Mouse (Mus musculus) limb, embryonic 12.5 days (tissue): ENCODE data around the gene Gm47959. TPM values are rescaled to one million over a fixed set of nuclear protein-coding genes. Genes with fewer than 3 reads are reported as not detected.
A peak's percentile ranks its signal among the peaks of the same experiment; 100 is the strongest.
"Not testable (repeated sequence)": the region's sequence is repeated elsewhere in the genome, so short reads cannot be mapped to it uniquely, and the experiment has no call there.

ENCODE experiments used
- ATAC-seq: fragments of 200-750 bp; cut with Nextera tagmentation; 2 replicates; pipeline ENCODE4 v1.8.0; 2017; ENCODE audit warnings: low read depth, moderate TSS enrichment; ENCODE audit not compliant: insufficient number of reproducible peaks, insufficient read depth, low FRiP score, low TSS enrichment
- H3K27ac ChIP-seq: fragments of 300-500 bp; sonication (generic); 2 replicates; pipeline ENCODE4 v1.5.1; 2016; ENCODE audit warnings: mild to moderate bottlenecking, moderate library complexity
- H3K27me3 ChIP-seq: fragments of 300-500 bp; sonication (generic); 2 replicates; pipeline ENCODE4 v1.6.1; 2016; ENCODE audit warnings: mild to moderate bottlenecking, moderate library complexity
- H3K36me3 ChIP-seq: fragments of 300-500 bp; sonication (generic); 2 replicates; pipeline ENCODE4 v1.6.1; 2016; ENCODE audit warnings: mild to moderate bottlenecking, moderate library complexity
- H3K4me1 ChIP-seq: fragments of 300-500 bp; sonication (generic); replicated peaks from 2 replicates; pipeline ENCODE4 v1.6.1; 2016
- H3K4me2 ChIP-seq: fragments of 300-500 bp; sonication (generic); 2 replicates; pipeline ENCODE4 v1.6.1; 2016; ENCODE audit warnings: mild to moderate bottlenecking, moderate library complexity
- H3K4me3 ChIP-seq: fragments of 300-500 bp; sonication (generic); replicated peaks from 2 replicates; pipeline ENCODE4 v1.5.1; 2016; ENCODE audit warnings: mild to moderate bottlenecking
- H3K9ac ChIP-seq: fragments of 300-500 bp; sonication (generic); replicated peaks from 2 replicates; pipeline ENCODE4 v1.6.1; 2016; ENCODE audit warnings: mild to moderate bottlenecking, moderate library complexity
- H3K9me3 ChIP-seq: fragments of 300-500 bp; sonication (generic); 2 replicates; pipeline ENCODE4 v1.6.1; 2016; ENCODE audit warnings: mild to moderate bottlenecking, moderate library complexity
- WGBS: fragments of 180-500 bp; shearing (Covaris S2); methylation state at CpG from one replicate; pipeline ENCODE4 v1.1.7; 2016; 5-methylcytosine and 5-hydroxymethylcytosine counted together
- polyA plus RNA-seq: library from polyadenylated mRNA; unstranded; fragments of >200 nt; fragmentation: Nextera tagmentation; extraction: Ambion mirVana; gene quantifications from 2 replicates; pipeline ENCODE4 v1.2.1, GENCODE M21; 2016

Gene Gm47959
- not detected in 2 replicates for polyA plus RNA-seq

- not testable (repeated sequence) for H3K4me1 ChIP-seq, H3K9ac ChIP-seq, ATAC-seq, H3K27ac ChIP-seq, H3K27me3 ChIP-seq, H3K4me2 ChIP-seq, H3K36me3 ChIP-seq, H3K4me3 ChIP-seq, H3K9me3 ChIP-seq
- 94% methylated on average over 9 of the region's 9 CpGs for WGBS
These were observed at the start of gene Gm47959 for GRCm38 (mm10) chr1:83000306-83000705. Gm47959 (plus strand) TSS chr1:83000548.

- H3K4me2 ChIP-seq, H3K36me3 ChIP-seq, H3K4me1 ChIP-seq, H3K9me3 ChIP-seq, ATAC-seq, H3K27ac ChIP-seq, H3K9ac ChIP-seq, H3K4me3 ChIP-seq, H3K27me3 ChIP-seq: not testable (repeated sequence)
These were observed 44.4 kb upstream of the Gm47959 start, which contains the start of gene Gm7544 for GRCm38 (mm10) chr1:82955913-82956312. Gm7544 (minus strand) TSS chr1:82956013.

GRCm38 (mm10) chr1:82959870-82960385 is 40.4 kb upstream of the Gm47959 start, which contains the start of gene Gm47955:
Gm47955 (plus strand) TSS chr1:82960286.
- Histone ChIP-seq H3K4me3 (no peak within 1 kb of the TSS), H3K9ac (no peak within 1 kb of the TSS), H3K27me3 (no peaks in the 10 kb centered on the region), H3K27ac (no peak within 1 kb of the TSS), H3K9me3 (0 out of 2 replicates have a peak, but pooled peaks cover 2% of the 10 kb centered on the region), H3K4me2 (no peak within 1 kb of the TSS), H3K36me3 (no peaks in the 10 kb centered on the region), H3K4me1 (no peaks in the 10 kb centered on the region)
- 90% methylated on average over 11 of the region's 11 CpGs for WGBS
- no peak; the same call in 1 of the 2 replicates for ATAC-seq

GRCm38 (mm10) chr1:82966413-82966812 is 33.9 kb upstream of the Gm47959 start:
- Histone ChIP-seq H3K9ac (no peak overlapping the region), H3K4me1 (no peaks in the 10 kb centered on the region), H3K27me3 (no peaks in the 10 kb centered on the region), H3K9me3 (no peaks in the 10 kb centered on the region), H3K4me2 (no peak overlapping the region), H3K36me3 (no peaks in the 10 kb centered on the region), H3K27ac (no peak overlapping the region), H3K4me3 (no peak overlapping the region)
- ATAC-seq, result no peak
- 70% methylated on average over 3 of the region's 3 CpGs for WGBS

- Histone ChIP-seq H3K4me3 (no peak overlapping the region), H3K27ac (no peak overlapping the region), H3K36me3 (no peaks in the 10 kb centered on the region), H3K4me1 (no peaks in the 10 kb centered on the region), H3K9ac (no peak overlapping the region), H3K9me3 (no peaks in the 10 kb centered on the region), H3K27me3 (no peaks in the 10 kb centered on the region), H3K4me2 (no peak overlapping the region)
- 65% methylated on average over 4 of the region's 4 CpGs for WGBS
- no peak for ATAC-seq
These were observed 28.3 kb upstream of the Gm47959 start for GRCm38 (mm10) chr1:82972046-82972445.

GRCm38 (mm10) chr1:82973244-82973643 is 27.1 kb upstream of the Gm47959 start:
- Histone ChIP-seq H3K27me3 (no peaks in the 10 kb centered on the region), H3K9me3 (no peaks in the 10 kb centered on the region), H3K4me1 (no peaks in the 10 kb centered on the region), H3K4me3 (no peak overlapping the region), H3K4me2 (no peak overlapping the region), H3K36me3 (no peaks in the 10 kb centered on the region), H3K9ac (no peak overlapping the region), H3K27ac (no peak overlapping the region)
- 79% methylated on average over 1 of the region's 1 CpGs for WGBS
- no peak for ATAC-seq

- H3K27ac ChIP-seq, result no peak overlapping the region
- ATAC-seq, result no peak
- no peak overlapping the region for H3K4me3 ChIP-seq
- WGBS, result 69% methylated on average over 6 of the region's 6 CpGs
- H3K9ac ChIP-seq, result no peak overlapping the region
- H3K9me3 ChIP-seq, result no peaks in the 10 kb centered on the region
- no peak overlapping the region for H3K4me2 ChIP-seq
- H3K36me3 ChIP-seq, result no peaks in the 10 kb centered on the region
- H3K4me1 ChIP-seq, result no peaks in the 10 kb centered on the region
- no peaks in the 10 kb centered on the region for H3K27me3 ChIP-seq
These were observed 26.4 kb upstream of the Gm47959 start for GRCm38 (mm10) chr1:82973901-82974300.

GRCm38 (mm10) chr1:82974342-82974741 is 26.0 kb upstream of the Gm47959 start:
- Histone ChIP-seq H3K9ac (no peak overlapping the region), H3K4me1 (no peaks in the 10 kb centered on the region), H3K4me3 (no peak overlapping the region), H3K27ac (no peak overlapping the region), H3K36me3 (no peaks in the 10 kb centered on the region), H3K4me2 (no peak overlapping the region), H3K9me3 (no peaks in the 10 kb centered on the region), H3K27me3 (no peaks in the 10 kb centered on the region)
- 94% methylated on average over 9 of the region's 9 CpGs for WGBS
- no peak for ATAC-seq

GRCm38 (mm10) chr1:82975750-82976149 is 24.6 kb upstream of the Gm47959 start:
- Histone ChIP-seq H3K36me3 (no peaks in the 10 kb centered on the region), H3K9me3 (no peaks in the 10 kb centered on the region), H3K27ac (no peak overlapping the region), H3K4me1 (no peaks in the 10 kb centered on the region), H3K4me3 (no peak overlapping the region), H3K9ac (no peak overlapping the region), H3K27me3 (no peaks in the 10 kb centered on the region), H3K4me2 (no peak overlapping the region)
- 81% methylated on average over 5 of the region's 5 CpGs for WGBS
- ATAC-seq, result no peak

GRCm38 (mm10) chr1:82977840-82978239 is 22.5 kb upstream of the Gm47959 start:
- Histone ChIP-seq H3K36me3 (no peaks in the 10 kb centered on the region), H3K4me2 (no peak overlapping the region), H3K9ac (no peak overlapping the region), H3K9me3 (no peaks in the 10 kb centered on the region), H3K4me3 (no peak overlapping the region), H3K4me1 (no peaks in the 10 kb centered on the region), H3K27me3 (no peaks in the 10 kb centered on the region), H3K27ac (no peak overlapping the region)
- ATAC-seq, result no peak

- no peaks in the 10 kb centered on the region for H3K36me3 ChIP-seq
- peaks cover 6% of the 10 kb centered on the region for H3K9me3 ChIP-seq
- H3K27me3 ChIP-seq, result no peaks in the 10 kb centered on the region
- no peak overlapping the region for H3K9ac ChIP-seq
- 92% methylated on average over 6 of the region's 6 CpGs for WGBS
- no peak overlapping the region for H3K4me3 ChIP-seq
- no peaks in the 10 kb centered on the region for H3K4me1 ChIP-seq
- no peak overlapping the region for H3K27ac ChIP-seq
- no peak for ATAC-seq
- no peak overlapping the region for H3K4me2 ChIP-seq
These were observed 13.6 kb upstream of the Gm47959 start for GRCm38 (mm10) chr1:82986738-82987137.

- Histone ChIP-seq H3K4me3 (no peak overlapping the region), H3K4me1 (no peaks in the 10 kb centered on the region), H3K9ac (no peak overlapping the region), H3K36me3 (no peaks in the 10 kb centered on the region), H3K27ac (no peak overlapping the region), H3K27me3 (no peaks in the 10 kb centered on the region), H3K9me3 (peaks cover 6% of the 10 kb centered on the region), H3K4me2 (no peak overlapping the region)
- ATAC-seq, result peak; percentile 20; the same call in 1 of the 2 replicates
- WGBS, result 33% methylated on average over 4 of the region's 4 CpGs
These were observed 12.7 kb upstream of the Gm47959 start for GRCm38 (mm10) chr1:82987530-82988198.
